Mouse (Mus musculus): ENCODE data around the gene Ybx3. TPM values are rescaled to one million over a fixed set of nuclear protein-coding genes. Genes with fewer than 3 reads are reported as not detected.
A peak's percentile ranks its signal among the peaks of the same experiment; 100 is the strongest.

Gene Ybx3
- 67.8 and 90.2 TPM in 2 replicates for polyA plus RNA-seq (2014; fragmentation: Nextera tagmentation; extraction: Ambion mirVana)

GRCm38 (mm10) chr6:131388040-131389021, at the start of gene Ybx3:
Ybx3 (minus strand) TSS chr6:131388476.
- Histone ChIP-seq H3K4me3 (ENCODE audit: low read depth, low read length) (peak within 1 kb of the TSS; percentile 69), H3K4me1 (ENCODE audit: control insufficient read depth, insufficient read depth, low read length) (peaks cover 13% of the 10 kb centered on the region; the same call in 1 of the 2 replicates), H3K9ac (ENCODE audit: low read depth, low read length) (peak within 1 kb of the TSS; percentile 87), H3K9me3 (ENCODE audit: control insufficient read depth, low read length) (no peaks in the 10 kb centered on the region), H3K4me2 (ENCODE audit: low read depth, low read length) (peak within 1 kb of the TSS; percentile 69), H3K36me3 (ENCODE audit: control insufficient read depth, insufficient read depth, low read length) (no peaks in the 10 kb centered on the region), H3K27ac (replicated peaks; ENCODE audit: low read depth, low read length) (peak within 1 kb of the TSS; percentile 91), H3K27me3 (replicated peaks; ENCODE audit: control insufficient read depth, insufficient read depth, low read length) (no peaks in the 10 kb centered on the region)
- ATAC-seq (ENCODE audit: low read depth): peak; percentile 92
- peak; percentile 94 for DNase-seq (ENCODE audit: low spot score)
- 1% methylated on average over 23 of the region's 107 CpGs for WGBS

GRCm38 (mm10) chr6:131436626-131437025, 48.4 kb upstream of the Ybx3 start:
- ATAC-seq (ENCODE audit: low read depth): no peak
- H3K4me3 ChIP-seq (ENCODE audit: low read depth, low read length): no peak overlapping the region
- no peak for DNase-seq (ENCODE audit: low spot score)
- no peak overlapping the region for H3K4me2 ChIP-seq (ENCODE audit: low read depth, low read length)
- no peaks in the 10 kb centered on the region for H3K36me3 ChIP-seq (ENCODE audit: control insufficient read depth, insufficient read depth, low read length)
- H3K9me3 ChIP-seq (ENCODE audit: control insufficient read depth, low read length): 0 out of 2 replicates have a peak, but pooled peaks cover 5% of the 10 kb centered on the region
- peaks cover 9% of the 10 kb centered on the region; the same call in 1 of the 2 replicates for H3K27me3 ChIP-seq (replicated peaks; ENCODE audit: control insufficient read depth, insufficient read depth, low read length)
- H3K4me1 ChIP-seq (ENCODE audit: control insufficient read depth, insufficient read depth, low read length): no peaks in the 10 kb centered on the region
- H3K27ac ChIP-seq (replicated peaks; ENCODE audit: low read depth, low read length): no peak overlapping the region
- H3K9ac ChIP-seq (ENCODE audit: low read depth, low read length): no peak overlapping the region

DNA sequence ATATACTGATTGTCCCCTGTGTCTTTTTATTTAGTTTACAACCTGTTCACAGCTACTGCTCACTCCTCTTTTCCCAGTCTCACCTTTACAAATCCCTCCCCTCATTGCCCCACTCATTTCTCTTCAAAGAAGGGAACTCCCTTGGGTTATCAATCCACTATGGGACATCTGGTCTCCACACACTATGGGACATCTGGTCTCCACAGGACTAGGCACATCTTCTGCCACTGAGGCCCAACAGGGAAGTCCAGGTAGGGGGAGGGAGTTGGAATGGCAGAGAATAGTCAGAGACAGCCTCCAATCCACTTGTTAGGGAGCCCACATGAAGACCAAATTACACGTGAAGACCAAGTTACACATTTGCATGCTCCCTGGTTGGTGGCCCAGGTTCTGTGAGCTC, 45.8 kb upstream of the Ybx3 start:
- no peak overlapping the region for H3K9ac ChIP-seq (ENCODE audit: low read depth, low read length)
- peak overlapping the region; percentile 79 for H3K4me2 ChIP-seq (ENCODE audit: low read depth, low read length)
- no peaks in the 10 kb centered on the region for H3K4me1 ChIP-seq (ENCODE audit: control insufficient read depth, insufficient read depth, low read length)
- no peak overlapping the region for H3K27ac ChIP-seq (replicated peaks; ENCODE audit: low read depth, low read length)
- 0 out of 2 replicates have a peak, but pooled peaks cover 5% of the 10 kb centered on the region for H3K9me3 ChIP-seq (ENCODE audit: control insufficient read depth, low read length)
- H3K36me3 ChIP-seq (ENCODE audit: control insufficient read depth, insufficient read depth, low read length): no peaks in the 10 kb centered on the region
- WGBS: 33% methylated on average over 1 of the region's 1 CpGs
- ATAC-seq (ENCODE audit: low read depth): no peak
- peaks cover 9% of the 10 kb centered on the region; the same call in 1 of the 2 replicates for H3K27me3 ChIP-seq (replicated peaks; ENCODE audit: control insufficient read depth, insufficient read depth, low read length)
- peak overlapping the region; percentile 44 for H3K4me3 ChIP-seq (ENCODE audit: low read depth, low read length)
- DNase-seq (ENCODE audit: low spot score): no peak

- DNase-seq (ENCODE audit: low spot score) (peak; percentile 9), ATAC-seq (ENCODE audit: low read depth) (peak; percentile 62; the same call in 1 of the 2 replicates)
- H3K4me2 ChIP-seq (ENCODE audit: low read depth, low read length): peak overlapping the region; percentile 79
- H3K9me3 ChIP-seq (ENCODE audit: control insufficient read depth, low read length): 0 out of 2 replicates have a peak, but pooled peaks cover 3% of the 10 kb centered on the region
- 10% methylated on average over 31 of the region's 39 CpGs for WGBS
- H3K27ac ChIP-seq (replicated peaks; ENCODE audit: low read depth, low read length): no peak overlapping the region
- H3K36me3 ChIP-seq (ENCODE audit: control insufficient read depth, insufficient read depth, low read length): no peaks in the 10 kb centered on the region
- H3K27me3 ChIP-seq (replicated peaks; ENCODE audit: control insufficient read depth, insufficient read depth, low read length): peaks cover 9% of the 10 kb centered on the region; the same call in 1 of the 2 replicates
- no peaks in the 10 kb centered on the region for H3K4me1 ChIP-seq (ENCODE audit: control insufficient read depth, insufficient read depth, low read length)
- H3K9ac ChIP-seq (ENCODE audit: low read depth, low read length): peak overlapping the region; percentile 69
- peak overlapping the region; percentile 44 for H3K4me3 ChIP-seq (ENCODE audit: low read depth, low read length)
Observed at GRCm38 (mm10) chr6:131433153-131434048, 45.1 kb upstream of the Ybx3 start.

DNA sequence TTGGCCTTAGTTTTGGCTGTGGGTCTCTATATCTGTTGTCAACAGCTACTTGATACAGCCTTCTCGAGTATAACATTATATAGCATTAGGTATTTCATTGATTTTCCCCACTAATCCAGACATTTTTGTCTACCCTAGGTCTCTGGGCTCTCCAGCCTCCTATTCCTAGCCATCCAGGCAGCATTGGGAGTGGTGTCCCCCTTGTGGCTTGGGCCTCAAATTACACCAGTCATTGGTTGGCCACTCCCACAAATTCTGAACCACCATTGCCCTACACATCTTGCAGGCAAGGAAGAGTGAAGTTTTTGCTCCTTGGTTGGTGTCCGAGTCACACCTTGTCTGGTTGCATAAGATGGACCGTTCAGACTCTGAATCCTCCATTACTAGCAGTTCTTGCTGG, 33.3 kb upstream of the Ybx3 start:
- no peaks in the 10 kb centered on the region for H3K36me3 ChIP-seq (ENCODE audit: control insufficient read depth, insufficient read depth, low read length)
- H3K9me3 ChIP-seq (ENCODE audit: control insufficient read depth, low read length): no peaks in the 10 kb centered on the region
- WGBS: 75% methylated on average over 3 of the region's 3 CpGs
- no peak overlapping the region for H3K27ac ChIP-seq (replicated peaks; ENCODE audit: low read depth, low read length)
- no peak overlapping the region for H3K4me2 ChIP-seq (ENCODE audit: low read depth, low read length)
- H3K9ac ChIP-seq (ENCODE audit: low read depth, low read length): no peak overlapping the region
- H3K4me3 ChIP-seq (ENCODE audit: low read depth, low read length): no peak overlapping the region
- no peaks in the 10 kb centered on the region for H3K4me1 ChIP-seq (ENCODE audit: control insufficient read depth, insufficient read depth, low read length)
- H3K27me3 ChIP-seq (replicated peaks; ENCODE audit: control insufficient read depth, insufficient read depth, low read length): no peaks in the 10 kb centered on the region
- DNase-seq (ENCODE audit: low spot score): no peak
- ATAC-seq (ENCODE audit: low read depth): no peak

DNA sequence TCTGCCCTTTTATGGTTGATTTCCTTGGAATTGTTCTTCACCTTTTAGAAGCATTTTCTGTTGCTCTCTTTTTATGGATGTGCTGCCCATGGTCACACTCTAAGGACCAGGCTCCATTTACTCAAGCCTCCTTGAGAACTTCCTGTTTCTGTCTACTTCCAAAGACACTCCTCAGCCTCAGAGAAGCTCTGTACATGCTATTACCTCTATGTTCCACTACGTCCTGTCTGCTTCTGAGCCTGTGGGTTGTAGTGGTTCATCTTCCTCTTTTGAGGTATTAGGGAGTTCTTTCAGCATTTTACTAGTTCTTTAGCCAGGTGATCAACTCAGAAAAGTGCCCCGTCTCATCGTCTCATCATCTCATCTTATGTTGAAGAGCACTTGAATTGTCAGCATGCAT, 31.3 kb upstream of the Ybx3 start:
- Histone ChIP-seq H3K4me2 (ENCODE audit: low read depth, low read length) (no peak overlapping the region), H3K27me3 (replicated peaks; ENCODE audit: control insufficient read depth, insufficient read depth, low read length) (no peaks in the 10 kb centered on the region), H3K27ac (replicated peaks; ENCODE audit: low read depth, low read length) (no peak overlapping the region), H3K9me3 (ENCODE audit: control insufficient read depth, low read length) (no peaks in the 10 kb centered on the region), H3K4me1 (ENCODE audit: control insufficient read depth, insufficient read depth, low read length) (no peaks in the 10 kb centered on the region), H3K4me3 (ENCODE audit: low read depth, low read length) (no peak overlapping the region), H3K36me3 (ENCODE audit: control insufficient read depth, insufficient read depth, low read length) (no peaks in the 10 kb centered on the region), H3K9ac (ENCODE audit: low read depth, low read length) (no peak overlapping the region)
- WGBS: 74% methylated on average over 3 of the region's 3 CpGs
- DNase-seq (ENCODE audit: low spot score): no peak
- no peak for ATAC-seq (ENCODE audit: low read depth)

DNA sequence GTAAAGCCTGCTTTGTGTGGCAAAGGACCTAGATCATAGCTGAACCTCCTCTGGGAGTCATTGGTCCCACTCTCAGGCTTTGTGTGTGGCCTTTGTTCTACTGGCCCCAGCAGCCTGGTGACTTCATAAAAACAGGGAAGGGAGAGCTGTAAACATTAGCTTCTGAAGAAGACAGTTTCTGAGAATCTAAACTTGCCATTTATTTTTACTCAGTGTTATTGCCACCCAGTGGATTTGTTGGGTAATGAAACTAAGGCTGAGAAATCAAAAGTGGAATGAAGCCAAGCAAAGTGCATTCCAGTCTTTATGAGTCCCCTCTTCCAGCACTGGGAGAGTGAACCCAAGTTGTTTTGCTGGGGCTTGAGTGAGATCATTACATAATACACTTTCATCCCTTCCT, 30.5 kb upstream of the Ybx3 start:
- peak; percentile 86 for DNase-seq (ENCODE audit: low spot score)

GRCm38 (mm10) chr6:131411116-131411843, 23.0 kb upstream of the Ybx3 start:
- H3K4me3 ChIP-seq (ENCODE audit: low read depth, low read length): no peak overlapping the region
- no peak overlapping the region for H3K4me2 ChIP-seq (ENCODE audit: low read depth, low read length)
- H3K4me1 ChIP-seq (ENCODE audit: control insufficient read depth, insufficient read depth, low read length): no peaks in the 10 kb centered on the region
- ATAC-seq (ENCODE audit: low read depth) (no peak), DNase-seq (ENCODE audit: low spot score) (no peak)
- no peaks in the 10 kb centered on the region for H3K9me3 ChIP-seq (ENCODE audit: control insufficient read depth, low read length)
- no peaks in the 10 kb centered on the region for H3K36me3 ChIP-seq (ENCODE audit: control insufficient read depth, insufficient read depth, low read length)
- WGBS: 67% methylated on average over 6 of the region's 6 CpGs
- H3K27me3 ChIP-seq (replicated peaks; ENCODE audit: control insufficient read depth, insufficient read depth, low read length): no peaks in the 10 kb centered on the region
- no peak overlapping the region for H3K27ac ChIP-seq (replicated peaks; ENCODE audit: low read depth, low read length)
- H3K9ac ChIP-seq (ENCODE audit: low read depth, low read length): no peak overlapping the region

More for the DNA sequence above, 30.5 kb upstream of the Ybx3 start:
- Histone ChIP-seq H3K4me3 (ENCODE audit: low read depth, low read length) (no peak overlapping the region), H3K27me3 (replicated peaks; ENCODE audit: control insufficient read depth, insufficient read depth, low read length) (no peaks in the 10 kb centered on the region), H3K27ac (replicated peaks; ENCODE audit: low read depth, low read length) (no peak overlapping the region), H3K4me1 (ENCODE audit: control insufficient read depth, insufficient read depth, low read length) (no peaks in the 10 kb centered on the region), H3K36me3 (ENCODE audit: control insufficient read depth, insufficient read depth, low read length) (no peaks in the 10 kb centered on the region), H3K9me3 (ENCODE audit: control insufficient read depth, low read length) (no peaks in the 10 kb centered on the region), H3K9ac (ENCODE audit: low read depth, low read length) (no peak overlapping the region), H3K4me2 (ENCODE audit: low read depth, low read length) (no peak overlapping the region)
- ATAC-seq (ENCODE audit: low read depth): 0 out of 2 replicates have a peak, but pooled peaks have one; percentile 50

Data from embryonic facial prominence, embryonic 14.5 days (tissue).